8 mouse cellular contexts compared by ENCODE assay signal in the genomic region with DNA sequence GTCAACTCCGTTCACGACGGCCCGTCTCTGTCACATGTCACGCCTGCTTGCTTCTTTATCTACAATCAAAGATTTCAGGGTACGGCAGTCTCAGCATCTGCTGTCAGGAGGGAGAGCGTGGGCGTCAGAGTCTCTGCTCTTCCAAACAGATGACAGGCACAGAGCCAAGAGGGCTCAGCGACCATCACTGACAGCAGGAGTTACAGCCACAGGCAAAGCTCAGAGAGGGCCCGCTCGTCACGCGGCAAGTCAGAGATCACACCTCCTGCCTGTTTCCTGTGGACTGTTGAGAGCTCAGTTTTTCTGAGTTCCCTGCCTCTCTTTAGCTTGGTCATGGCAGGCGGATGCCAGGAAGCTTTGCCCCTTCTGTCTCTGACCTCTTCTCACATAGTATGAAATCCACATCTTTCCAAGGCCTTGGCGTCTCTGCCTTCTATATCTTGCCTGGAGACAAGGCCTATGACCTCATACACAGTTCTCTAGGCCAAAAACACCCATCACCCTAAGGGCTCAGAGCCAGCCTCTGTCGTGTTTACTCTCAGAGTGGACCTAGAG. TPM values are rescaled to one million over a fixed set of nuclear protein-coding genes. Genes with fewer than 3 reads are reported as not detected.
DNase-seq lines count a peak whose midpoint lies in the region; ATAC-seq and TF ChIP-seq lines count a peak whose summit lies in the region.

No protein-coding gene starts in this region.

- H3K36me3 ChIP-seq in kidney, embryonic 14.5 days (ENCODE audit: control insufficient read depth, insufficient read depth, low read length): no peaks in the 10 kb centered on the region
- peaks cover 4% of the 10 kb centered on the region for H3K36me3 ChIP-seq in myocyte (ENCODE audit: control insufficient read depth, insufficient read depth)

- intact Hi-C loops in left cerebral cortex, postnatal 4 days (cut with DNase I): no loop called here

- WGBS in kidney, embryonic 14.5 days: 27% methylated on average over 16 of the region's 16 CpGs

- no peak overlapping the region for H3K4me3 ChIP-seq in kidney, embryonic 14.5 days (ENCODE audit: low read length)
- no peak overlapping the region for H3K4me3 ChIP-seq in myocyte

- no peaks in the 10 kb centered on the region for H3K9me3 ChIP-seq in kidney, embryonic 14.5 days (ENCODE audit: control insufficient read depth, low read length)

- DNase-seq in CD4-positive, CD25-positive, alpha-beta regulatory T cell, adult 2 months (ENCODE audit: low read depth, low spot score): peak; percentile 77
- DNase-seq in MN1 (ENCODE audit: low spot score): peak; percentile 63
- DNase-seq in frontal cortex, postnatal 25 days (ENCODE audit: low spot score in 2 of 2): peak; percentile 43 to 47
- DNase-seq in left cerebral cortex, postnatal 4 days: peak; percentile 89
- peak; percentile 71 to 86 for DNase-seq in thymus, postnatal 36 days
- DNase-seq in urinary bladder, postnatal 36 days (ENCODE audit: low spot score in 2 of 2): no peak

- H3K9ac ChIP-seq in kidney, embryonic 14.5 days (ENCODE audit: low read depth, low read length): no peak overlapping the region

- H3K27ac ChIP-seq in kidney, embryonic 14.5 days (ENCODE audit: low read depth, low read length): no peak overlapping the region; the same call in 1 of the 2 replicates

- peaks cover 44% of the 10 kb centered on the region for H3K79me2 ChIP-seq in myocyte (ENCODE audit: control insufficient read depth, insufficient read depth)

- H3K4me1 ChIP-seq in kidney, embryonic 14.5 days (ENCODE audit: control insufficient read depth, insufficient read depth, low read length): peaks cover 23% of the 10 kb centered on the region

- no peaks in the 10 kb centered on the region for H3K27me3 ChIP-seq in kidney, embryonic 14.5 days (ENCODE audit: control insufficient read depth, insufficient read depth, low read length)
- no peaks in the 10 kb centered on the region for H3K27me3 ChIP-seq in myocyte (ENCODE audit: control insufficient read depth, insufficient read depth, insufficient read length)

- no peak overlapping the region for H3ac ChIP-seq in myocyte (ENCODE audit: control insufficient read depth, insufficient read length)

- H3K4me2 ChIP-seq in kidney, embryonic 14.5 days (replicated peaks; ENCODE audit: low read depth, low read length): no peak overlapping the region
- peak overlapping the region; percentile 47 for H3K4me2 ChIP-seq in myocyte (ENCODE audit: low read depth)

- TF ChIP-seq POLR2A in myocyte (IDR thresholded peaks at IDR 0.05; ENCODE audit: insufficient read length, low read depth): no peak

- ATAC-seq in kidney, embryonic 14.5 days (ENCODE audit: low FRiP score, low TSS enrichment): peak; percentile 59; the same call in 1 of the 2 replicates

TF ChIP-seq in myocyte, 11 proteins besides CTCF, POLR2A, EP300 and RAD21:
- TF ChIP-seq MYOG (IDR thresholded peaks at IDR 0.05; ENCODE audit: control insufficient read depth in 1 of 3, insufficient read depth in 1 of 3, insufficient read length in 2 of 3, low read depth in 2 of 3) (peak in 1 of 3 experiments; percentile 65), CEBPB (IDR thresholded peaks at IDR 0.05; ENCODE audit: insufficient read depth, poor library complexity, severe bottlenecking) (no peak), MYOD1 (IDR thresholded peaks at IDR 0.05; ENCODE audit: control insufficient read depth in 1 of 3, insufficient read length in 2 of 3, low read depth in 2 of 3) (peak in 2 of 3 experiments; percentile 34 to 72), MAX (IDR thresholded peaks at IDR 0.05; ENCODE audit: low read depth) (no peak)

RNA-seq across cellular contexts. Expression of gene Rin3, which starts 25.7 kb away (rescaled TPM):
- 6.7 and 9.2 TPM in 2 replicates for polyA plus RNA-seq in kidney, embryonic 14.5 days (2014; fragmentation: Nextera tagmentation; extraction: Ambion mirVana)
- total RNA-seq in left cerebral cortex, postnatal 4 days (2021): 1 to 10 TPM; 4.0 to 4.5 TPM
- 23.4 TPM for polyA plus RNA-seq in myocyte (2012; fragmentation: generic; extraction: Trizol)

Comparison
In these comparisons a context has a peak if more than half of its experiments do, and no peak if none do; other contexts are left out.
1. DNase-seq: peak in CD4-positive, CD25-positive, alpha-beta regulatory T cell, adult 2 months (single experiment), MN1 (single experiment), frontal cortex, postnatal 25 days (2 of 2), left cerebral cortex, postnatal 4 days (single experiment) and thymus, postnatal 36 days (2 of 2); none in urinary bladder, postnatal 36 days (0 of 2).